Mouse (Mus musculus) ES-E14 (cell line): ENCODE results near the gene Slc6a2. TPM values are rescaled to one million over a fixed set of nuclear protein-coding genes. Genes with fewer than 3 reads are reported as not detected.

ENCODE experiments used
- DNase-seq: peaks from one replicate; pipeline ENCODE4 v3.0.0-alpha.2; 2013; ENCODE audit warnings: low read depth, low spot score
- H3K27ac ChIP-seq: 2 replicates; pipeline ENCODE4 v1.5.1; 2012; ENCODE audit warnings: low read depth, mild to moderate bottlenecking, low read length, moderate library complexity, mixed read lengths; ENCODE audit not compliant: poor library complexity, insufficient read depth, severe bottlenecking
- H3K36me3 ChIP-seq: 2 replicates; pipeline ENCODE4 v1.6.1; 2012; ENCODE audit warnings: mild to moderate bottlenecking, low read length, moderate library complexity, mixed read lengths; ENCODE audit not compliant: control insufficient read depth, poor library complexity, insufficient read depth, severe bottlenecking
- H3K4me1 ChIP-seq, 2 experiments: fragments of 150-350 bp in 1 of 2; sonication (generic) in 1 of 2; 2 replicates each; pipeline ENCODE4 v1.6.1; 2012; ENCODE audit warnings: low read length in 2 of 2, mild to moderate bottlenecking in 1 of 2, mixed read lengths in 1 of 2; ENCODE audit not compliant: control insufficient read depth in 2 of 2, insufficient read depth in 2 of 2, poor library complexity in 1 of 2
- H3K4me3 ChIP-seq, 2 experiments: fragments of 150-350 bp in 1 of 2; sonication (generic) in 1 of 2; 2 replicates each; pipeline ENCODE4 v1.5.1; 2012; ENCODE audit warnings: low read length in 2 of 2, low read depth in 1 of 2, mild to moderate bottlenecking in 1 of 2, mixed read lengths in 1 of 2; ENCODE audit not compliant: insufficient read depth in 1 of 2, poor library complexity in 1 of 2, severe bottlenecking in 1 of 2
- H3K9ac ChIP-seq: 2 replicates; pipeline ENCODE4 v1.6.1; 2012; ENCODE audit warnings: low read depth, mild to moderate bottlenecking, low read length, mixed read lengths; ENCODE audit not compliant: poor library complexity, insufficient read depth, severe bottlenecking
- H3K9me3 ChIP-seq: fragments of 150-350 bp; sonication (generic); 2 replicates; pipeline ENCODE4 v1.6.1; 2012; ENCODE audit warnings: low read depth, mild to moderate bottlenecking, low read length; ENCODE audit not compliant: control insufficient read depth, insufficient read depth
- CHD2 ChIP-seq: IDR thresholded peaks from 2 replicates; pipeline ENCODE4 v1.6.1; 2014; ENCODE audit warnings: mild to moderate bottlenecking, low read depth, low read length, inconsistent platforms
- HCFC1 ChIP-seq: IDR thresholded peaks from 2 replicates; pipeline ENCODE4 v1.6.1; 2012; ENCODE audit warnings: low read length, inconsistent platforms, borderline replicate concordance; ENCODE audit not compliant: insufficient read depth
- MAFK ChIP-seq: IDR thresholded peaks from 2 replicates; pipeline ENCODE4 v1.6.1; 2014; ENCODE audit warnings: mild to moderate bottlenecking, low read depth, low read length, inconsistent platforms; ENCODE audit not compliant: insufficient read depth
- ZC3H11A ChIP-seq: IDR thresholded peaks from 2 replicates; pipeline ENCODE4 v1.6.1; 2012; ENCODE audit warnings: low read depth, mild to moderate bottlenecking, inconsistent platforms, low read length, borderline replicate concordance
- ZNF384 ChIP-seq: IDR thresholded peaks from 2 replicates; pipeline ENCODE4 v1.6.1; 2012; ENCODE audit warnings: low read depth, low read length, inconsistent platforms
- in situ Hi-C, 2 experiments: fragments of 600-800 bp; cut with MboI; formaldehyde crosslinking; loops; one replicate each; pipeline ENCODE4 v1.15.1; 2025; ENCODE audit warnings: low sequenced_read_pairs in 2 of 2, inconsistent platforms in 1 of 2; ENCODE audit not compliant: unreplicated experiment in 2 of 2
- total RNA-seq: library from RNA; depleted of rRNA; stranded (reverse); fragments of 300-350 nt; gene quantifications from 2 replicates; pipeline ENCODE4 v1.2.3, GENCODE M21; 2012

Slc6a2 gene
- total RNA-seq, 1 experiment: 0.62 TPM

- Histone ChIP-seq H3K9me3 (no peaks in the 10 kb centered on the region), H3K4me1 (no peaks in the 10 kb centered on the region), H3K9ac (no peak overlapping the region), H3K4me3 (no peak overlapping the region), H3K36me3 (no peaks in the 10 kb centered on the region), H3K27ac (no peak overlapping the region)
- TF ChIP-seq ZNF384 (no peak), HCFC1 (no peak), MAFK (no peak), CHD2 (no peak), ZC3H11A (no peak)
- in situ Hi-C loops: no loop called here
- no peak for DNase-seq
Measured at GRCm38 (mm10) chr8:92928986-92929385, 30.9 kb upstream of the Slc6a2 start.

GRCm38 (mm10) chr8:92938056-92938455 is 21.8 kb upstream of the Slc6a2 start:
- DNase-seq: no peak
- Histone ChIP-seq H3K4me1 (no peaks in the 10 kb centered on the region), H3K9ac (no peak overlapping the region), H3K4me3 (no peak overlapping the region), H3K36me3 (no peaks in the 10 kb centered on the region), H3K27ac (no peak overlapping the region), H3K9me3 (no peaks in the 10 kb centered on the region)
- TF ChIP-seq CHD2 (no peak), ZC3H11A (no peak), ZNF384 (no peak), MAFK (no peak), HCFC1 (no peak)
- in situ Hi-C loops: no loop called here

- in situ Hi-C loops: no loop called here
- no peaks in the 10 kb centered on the region for H3K4me1 ChIP-seq
- no peak for DNase-seq
- no peak overlapping the region for H3K4me3 ChIP-seq
- TF ChIP-seq HCFC1 (no peak), ZC3H11A (no peak)
- H3K36me3 ChIP-seq: no peaks in the 10 kb centered on the region
- no peak overlapping the region for H3K27ac ChIP-seq
- no peaks in the 10 kb centered on the region for H3K9me3 ChIP-seq
- H3K9ac ChIP-seq: no peak overlapping the region
Measured at GRCm38 (mm10) chr8:92949071-92949470, 10.8 kb upstream of the Slc6a2 start.

- no peak overlapping the region for H3K27ac ChIP-seq
- no peak overlapping the region for H3K4me3 ChIP-seq
Measured at GRCm38 (mm10) chr8:92950639-92951371, 9.1 kb upstream of the Slc6a2 start.

GRCm38 (mm10) chr8:92954044-92954443 is 5.8 kb upstream of the Slc6a2 start:
- no peak overlapping the region for H3K27ac ChIP-seq
- no peaks in the 10 kb centered on the region for H3K36me3 ChIP-seq
- DNase-seq: no peak
- H3K9ac ChIP-seq: no peak overlapping the region
- no peaks in the 10 kb centered on the region for H3K4me1 ChIP-seq
- in situ Hi-C loops: no loop called here
- no peak for TF ChIP-seq CHD2
- no peak for TF ChIP-seq MAFK
- no peak for TF ChIP-seq ZC3H11A
- TF ChIP-seq ZNF384: no peak
- no peak for TF ChIP-seq HCFC1
- no peak overlapping the region for H3K4me3 ChIP-seq
- no peaks in the 10 kb centered on the region for H3K9me3 ChIP-seq

More at GRCm38 (mm10) chr8:92950639-92951371, 9.1 kb upstream of the Slc6a2 start:
- no peaks in the 10 kb centered on the region for H3K36me3 ChIP-seq
- H3K9ac ChIP-seq: no peak overlapping the region
- H3K4me1 ChIP-seq: no peaks in the 10 kb centered on the region
- in situ Hi-C loops: no loop called here
- no peak for DNase-seq
- no peak for TF ChIP-seq ZC3H11A
- no peaks in the 10 kb centered on the region for H3K9me3 ChIP-seq
